Mouse (Mus musculus): ENCODE data around the gene Hpgd. TPM values are rescaled to one million over a fixed set of nuclear protein-coding genes. Genes with fewer than 3 reads are reported as not detected.

Gene Hpgd
- polyA plus RNA-seq, 1 experiment from 2014 or later = 10.4 TPM

GRCm38 (mm10) chr8:56336771-56337170 lies 42.4 kb downstream of the Hpgd start:
- WGBS = 81% methylated on average over 8 of the region's 8 CpGs
- no peaks in the 10 kb centered on the region for H3K36me3 ChIP-seq (ENCODE audit: control insufficient read depth, insufficient read depth, low read length)
- DNase-seq (ENCODE audit: low spot score) = no peak
- H3K4me2 ChIP-seq (ENCODE audit: low read depth, low read length, severe bottlenecking) = no peak overlapping the region
- H3K4me1 ChIP-seq (replicated peaks; ENCODE audit: control insufficient read depth, insufficient read depth, low read length) = no peaks in the 10 kb centered on the region
- H3K27ac ChIP-seq (ENCODE audit: low read depth, low read length) = no peak overlapping the region
- H3K9ac ChIP-seq (ENCODE audit: low read length) = no peak overlapping the region
- no peak for ATAC-seq (replicated peaks; ENCODE audit: low FRiP score)
- no peaks in the 10 kb centered on the region for H3K9me3 ChIP-seq (ENCODE audit: control insufficient read depth, low read length)
- no peaks in the 10 kb centered on the region for H3K27me3 ChIP-seq (ENCODE audit: control insufficient read depth, insufficient read depth, low read length)
- H3K4me3 ChIP-seq (ENCODE audit: low read depth, low read length) = no peak overlapping the region

- Histone ChIP-seq H3K4me3 (ENCODE audit: low read depth, low read length) (no peak overlapping the region), H3K27ac (ENCODE audit: low read depth, low read length) (no peak overlapping the region), H3K4me2 (ENCODE audit: low read depth, low read length, severe bottlenecking) (no peak overlapping the region), H3K27me3 (ENCODE audit: control insufficient read depth, insufficient read depth, low read length) (no peaks in the 10 kb centered on the region), H3K9ac (ENCODE audit: low read length) (no peak overlapping the region), H3K4me1 (replicated peaks; ENCODE audit: control insufficient read depth, insufficient read depth, low read length) (no peaks in the 10 kb centered on the region), H3K36me3 (ENCODE audit: control insufficient read depth, insufficient read depth, low read length) (no peaks in the 10 kb centered on the region), H3K9me3 (ENCODE audit: control insufficient read depth, low read length) (no peaks in the 10 kb centered on the region)
- DNase-seq (ENCODE audit: low spot score) (no peak), ATAC-seq (replicated peaks; ENCODE audit: low FRiP score) (no peak)
- 92% methylated on average over 6 of the region's 6 CpGs for WGBS
Measured at GRCm38 (mm10) chr8:56343505-56343904, 49.1 kb downstream of the Hpgd start.

GRCm38 (mm10) chr8:56343940-56344339 lies 49.6 kb downstream of the Hpgd start:
- H3K9me3 ChIP-seq (ENCODE audit: control insufficient read depth, low read length) = no peaks in the 10 kb centered on the region
- H3K4me1 ChIP-seq (replicated peaks; ENCODE audit: control insufficient read depth, insufficient read depth, low read length) = no peaks in the 10 kb centered on the region
- H3K9ac ChIP-seq (ENCODE audit: low read length) = no peak overlapping the region
- ATAC-seq (replicated peaks; ENCODE audit: low FRiP score) = no peak
- no peaks in the 10 kb centered on the region for H3K27me3 ChIP-seq (ENCODE audit: control insufficient read depth, insufficient read depth, low read length)
- no peak for DNase-seq (ENCODE audit: low spot score)
- no peak overlapping the region for H3K4me3 ChIP-seq (ENCODE audit: low read depth, low read length)
- no peak overlapping the region for H3K27ac ChIP-seq (ENCODE audit: low read depth, low read length)
- H3K4me2 ChIP-seq (ENCODE audit: low read depth, low read length, severe bottlenecking) = no peak overlapping the region
- no peaks in the 10 kb centered on the region for H3K36me3 ChIP-seq (ENCODE audit: control insufficient read depth, insufficient read depth, low read length)
- WGBS = 85% methylated on average over 2 of the region's 2 CpGs

- Histone ChIP-seq H3K27me3 (ENCODE audit: control insufficient read depth, insufficient read depth, low read length) (no peaks in the 10 kb centered on the region), H3K4me1 (replicated peaks; ENCODE audit: control insufficient read depth, insufficient read depth, low read length) (no peaks in the 10 kb centered on the region), H3K9ac (ENCODE audit: low read length) (no peak overlapping the region), H3K36me3 (ENCODE audit: control insufficient read depth, insufficient read depth, low read length) (no peaks in the 10 kb centered on the region), H3K9me3 (ENCODE audit: control insufficient read depth, low read length) (no peaks in the 10 kb centered on the region), H3K4me3 (ENCODE audit: low read depth, low read length) (no peak overlapping the region), H3K27ac (ENCODE audit: low read depth, low read length) (no peak overlapping the region), H3K4me2 (ENCODE audit: low read depth, low read length, severe bottlenecking) (no peak overlapping the region)
- ATAC-seq (replicated peaks; ENCODE audit: low FRiP score) (no peak), DNase-seq (ENCODE audit: low spot score) (no peak)
- WGBS = 86% methylated on average over 1 of the region's 1 CpGs
Measured at GRCm38 (mm10) chr8:56344359-56344758, 50.0 kb downstream of the Hpgd start.

- no peaks in the 10 kb centered on the region for H3K9me3 ChIP-seq (ENCODE audit: control insufficient read depth, low read length)
- H3K36me3 ChIP-seq (ENCODE audit: control insufficient read depth, insufficient read depth, low read length) = no peaks in the 10 kb centered on the region
- WGBS = 95% methylated on average over 5 of the region's 5 CpGs
- H3K4me3 ChIP-seq (ENCODE audit: low read depth, low read length) = no peak overlapping the region
- no peak overlapping the region for H3K4me2 ChIP-seq (ENCODE audit: low read depth, low read length, severe bottlenecking)
- DNase-seq (ENCODE audit: low spot score) = no peak
- no peaks in the 10 kb centered on the region for H3K4me1 ChIP-seq (replicated peaks; ENCODE audit: control insufficient read depth, insufficient read depth, low read length)
- H3K27me3 ChIP-seq (ENCODE audit: control insufficient read depth, insufficient read depth, low read length) = no peaks in the 10 kb centered on the region
- no peak overlapping the region for H3K27ac ChIP-seq (ENCODE audit: low read depth, low read length)
- H3K9ac ChIP-seq (ENCODE audit: low read length) = no peak overlapping the region
- ATAC-seq (replicated peaks; ENCODE audit: low FRiP score) = no peak
Measured at GRCm38 (mm10) chr8:56345641-56346420, 51.4 kb downstream of the Hpgd start.

GRCm38 (mm10) chr8:56363180-56363579 lies 68.8 kb downstream of the Hpgd start:
- H3K4me1 ChIP-seq (replicated peaks; ENCODE audit: control insufficient read depth, insufficient read depth, low read length) = no peaks in the 10 kb centered on the region

More at GRCm38 (mm10) chr8:56363180-56363579, 68.8 kb downstream of the Hpgd start:
- Histone ChIP-seq H3K4me3 (ENCODE audit: low read depth, low read length) (no peak overlapping the region), H3K27me3 (ENCODE audit: control insufficient read depth, insufficient read depth, low read length) (no peaks in the 10 kb centered on the region), H3K27ac (ENCODE audit: low read depth, low read length) (no peak overlapping the region), H3K9ac (ENCODE audit: low read length) (no peak overlapping the region), H3K4me2 (ENCODE audit: low read depth, low read length, severe bottlenecking) (no peak overlapping the region), H3K9me3 (ENCODE audit: control insufficient read depth, low read length) (no peaks in the 10 kb centered on the region), H3K36me3 (ENCODE audit: control insufficient read depth, insufficient read depth, low read length) (no peaks in the 10 kb centered on the region)
- ATAC-seq (replicated peaks; ENCODE audit: low FRiP score) (no peak), DNase-seq (ENCODE audit: low spot score) (no peak)
- 79% methylated on average over 2 of the region's 2 CpGs for WGBS
